Mouse (Mus musculus) midbrain, embryonic 14.5 days (tissue): ENCODE results near the gene D430041D05Rik. TPM values are rescaled to one million over a fixed set of nuclear protein-coding genes. Genes with fewer than 3 reads are reported as not detected.
A peak's percentile ranks its signal among the peaks of the same experiment; 100 is the strongest.

Experiments
- ATAC-seq: fragments of 200-750 bp; cut with Nextera tagmentation; 2 replicates; pipeline ENCODE4 v1.8.0; 2017; ENCODE audit warnings: moderate number of reproducible peaks, moderate library complexity; ENCODE audit not compliant: low FRiP score, low TSS enrichment
- DNase-seq: peaks from one replicate; pipeline ENCODE4 v3.0.0-alpha.2; 2015
- H3K27ac ChIP-seq: fragments of 300-500 bp; sonication (generic); replicated peaks from 2 replicates; pipeline ENCODE4 v1.5.1; 2014; ENCODE audit warnings: mild to moderate bottlenecking, low read depth, low read length, moderate library complexity
- H3K27me3 ChIP-seq: fragments of 300-500 bp; sonication (generic); 2 replicates; pipeline ENCODE4 v1.6.1; 2014; ENCODE audit warnings: low read length, control low read depth, mixed read lengths; ENCODE audit not compliant: control insufficient read depth, insufficient read depth
- H3K36me3 ChIP-seq: fragments of 300-500 bp; sonication (generic); 2 replicates; pipeline ENCODE4 v1.6.1; 2014; ENCODE audit warnings: low read length, control low read depth; ENCODE audit not compliant: control insufficient read depth, insufficient read depth
- H3K4me1 ChIP-seq: fragments of 300-500 bp; sonication (generic); 2 replicates; pipeline ENCODE4 v1.6.1; 2014; ENCODE audit warnings: mild to moderate bottlenecking, antibody characterized with exemption, low read length, control low read depth; ENCODE audit not compliant: control insufficient read depth, insufficient read depth
- H3K4me2 ChIP-seq: fragments of 300-500 bp; sonication (generic); 2 replicates; pipeline ENCODE4 v1.6.1; 2014; ENCODE audit warnings: mild to moderate bottlenecking, low read length, moderate library complexity
- H3K4me3 ChIP-seq: fragments of 300-500 bp; sonication (generic); replicated peaks from 2 replicates; pipeline ENCODE4 v1.5.1; 2014; ENCODE audit warnings: low read depth, low read length
- H3K9ac ChIP-seq: fragments of 300-500 bp; sonication (generic); replicated peaks from 2 replicates; pipeline ENCODE4 v1.6.1; 2014; ENCODE audit warnings: mild to moderate bottlenecking, low read length, moderate library complexity
- H3K9me3 ChIP-seq: fragments of 300-500 bp; sonication (generic); 2 replicates; pipeline ENCODE4 v1.6.1; 2016; ENCODE audit warnings: low read length, control low read depth, mixed read lengths; ENCODE audit not compliant: control insufficient read depth
- WGBS: fragments of 180-500 bp; shearing (Covaris S2); extraction: QIAGEN DNeasy Blood & Tissue Kit; methylation state at CpG from one replicate; pipeline ENCODE4 v1.1.7; 2014; 5-methylcytosine and 5-hydroxymethylcytosine counted together
- polyA plus RNA-seq: library from polyadenylated mRNA; unstranded; fragments of >200 nt; fragmentation: Nextera tagmentation; extraction: Ambion mirVana; gene quantifications from 2 replicates; pipeline ENCODE4 v1.2.1, GENCODE M21; 2014

D430041D05Rik gene
- polyA plus RNA-seq, 1 experiment from 2014 or later = 12.0 TPM

DNA sequence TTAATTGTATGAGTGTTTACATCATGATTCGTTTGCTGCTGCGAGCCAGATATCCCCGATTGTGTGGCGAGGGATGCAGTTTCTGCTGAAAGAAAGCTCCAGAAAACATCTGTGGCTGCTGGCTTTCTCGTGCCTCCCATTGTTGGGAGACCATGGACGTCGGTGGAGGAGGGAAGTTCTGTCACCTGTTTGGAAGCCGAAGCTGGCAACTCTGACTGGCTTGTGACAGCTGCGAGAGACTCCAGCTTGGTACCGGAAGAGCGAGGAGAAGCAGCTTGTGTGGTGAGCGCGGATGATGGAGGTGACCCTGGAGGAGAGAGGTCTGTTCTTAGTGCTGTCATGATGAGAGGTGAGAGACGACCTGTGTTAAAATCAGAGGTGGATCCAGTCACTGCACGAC lies 154.2 kb downstream of the D430041D05Rik start:
- no peak overlapping the region for H3K27ac ChIP-seq
- no peak for DNase-seq
- no peaks in the 10 kb centered on the region for H3K27me3 ChIP-seq
- no peaks in the 10 kb centered on the region for H3K36me3 ChIP-seq
- no peak overlapping the region for H3K9ac ChIP-seq
- H3K9me3 ChIP-seq = no peaks in the 10 kb centered on the region
- H3K4me3 ChIP-seq = no peak overlapping the region
- WGBS = 85% methylated on average over 15 of the region's 15 CpGs
- no peak overlapping the region for H3K4me2 ChIP-seq
- no peaks in the 10 kb centered on the region for H3K4me1 ChIP-seq
- ATAC-seq = no peak

DNA sequence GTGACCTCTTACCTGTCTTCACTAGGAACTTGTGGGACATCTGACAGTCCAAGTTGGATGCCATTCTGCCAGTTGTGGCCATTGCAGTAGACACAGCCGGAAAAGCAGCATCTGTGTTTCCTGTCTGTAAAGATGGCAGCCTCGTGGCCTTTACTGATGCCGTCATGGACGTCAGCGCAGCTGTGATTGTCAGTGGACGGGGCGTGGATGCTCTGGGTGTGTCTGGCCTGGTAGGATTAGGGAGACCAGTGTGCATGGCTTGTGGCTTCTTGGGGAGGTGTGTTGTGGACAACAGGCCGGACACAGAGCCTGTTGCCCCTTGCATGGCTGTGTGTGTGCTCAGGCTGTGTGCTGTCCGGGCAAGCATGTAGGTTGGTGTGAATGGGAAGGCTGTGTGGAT lies 155.9 kb downstream of the D430041D05Rik start:
- no peak for ATAC-seq

DNA sequence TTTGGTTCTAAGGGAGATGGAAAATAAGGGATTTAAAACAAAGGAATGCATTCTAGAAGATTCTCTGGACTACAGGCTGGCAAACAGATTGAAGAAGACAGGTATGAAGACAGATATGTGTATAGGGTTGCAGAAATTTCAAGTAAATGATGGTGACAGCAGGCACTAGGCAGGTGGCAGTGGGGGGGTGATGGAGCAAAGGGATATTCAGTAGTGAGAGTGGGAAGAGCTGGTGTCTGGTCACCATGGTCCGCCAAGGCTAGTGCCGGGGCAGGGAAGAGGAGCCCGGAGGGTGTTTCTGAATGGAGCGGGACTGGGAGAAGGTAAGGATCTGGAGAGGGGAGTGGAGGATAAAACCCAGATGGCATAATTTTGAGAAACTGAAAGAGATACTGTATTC lies 157.5 kb downstream of the D430041D05Rik start:
- no peaks in the 10 kb centered on the region for H3K4me1 ChIP-seq
- H3K36me3 ChIP-seq = no peaks in the 10 kb centered on the region
- 95% methylated on average over 4 of the region's 4 CpGs for WGBS
- DNase-seq = no peak
- no peak overlapping the region for H3K27ac ChIP-seq
- no peaks in the 10 kb centered on the region for H3K9me3 ChIP-seq
- no peak for ATAC-seq
- no peak overlapping the region for H3K4me3 ChIP-seq
- H3K27me3 ChIP-seq = no peaks in the 10 kb centered on the region
- no peak overlapping the region for H3K4me2 ChIP-seq
- H3K9ac ChIP-seq = no peak overlapping the region

More for the DNA sequence above, 155.9 kb downstream of the D430041D05Rik start:
- Histone ChIP-seq H3K4me3 (no peak overlapping the region), H3K4me1 (no peaks in the 10 kb centered on the region), H3K36me3 (no peaks in the 10 kb centered on the region), H3K9me3 (no peaks in the 10 kb centered on the region), H3K9ac (no peak overlapping the region), H3K27ac (no peak overlapping the region), H3K27me3 (no peaks in the 10 kb centered on the region), H3K4me2 (no peak overlapping the region)
- no peak for DNase-seq
- 91% methylated on average over 9 of the region's 9 CpGs for WGBS

DNA sequence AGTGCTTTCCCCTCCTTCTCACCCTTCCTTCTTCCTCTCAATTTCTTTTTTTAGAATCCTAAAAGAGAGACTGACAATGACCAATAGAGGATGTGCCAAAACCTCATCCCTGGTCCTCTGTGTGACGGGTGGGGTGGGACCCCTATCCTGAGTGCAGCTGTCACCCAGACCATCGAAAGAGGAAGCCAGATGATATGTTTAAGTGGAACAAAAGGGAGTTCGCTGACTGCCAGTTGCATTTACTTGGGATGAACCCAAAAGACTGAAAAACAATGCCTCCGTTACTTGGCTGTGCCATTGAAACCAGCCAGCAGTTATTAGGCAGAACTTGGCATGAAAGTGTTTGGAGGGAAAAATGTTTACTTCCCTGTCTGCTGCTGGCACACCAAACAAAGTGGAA lies 159.2 kb downstream of the D430041D05Rik start:
- DNase-seq (peak; percentile 24), ATAC-seq (no peak)
- Histone ChIP-seq H3K9me3 (no peaks in the 10 kb centered on the region), H3K4me2 (no peak overlapping the region), H3K27me3 (no peaks in the 10 kb centered on the region), H3K36me3 (no peaks in the 10 kb centered on the region), H3K4me1 (no peaks in the 10 kb centered on the region), H3K27ac (no peak overlapping the region), H3K9ac (no peak overlapping the region), H3K4me3 (no peak overlapping the region)
- WGBS = 53% methylated on average over 4 of the region's 4 CpGs

GRCm38 (mm10) chr2:104249856-104250255 lies 161.0 kb downstream of the D430041D05Rik start:
- WGBS = 75% methylated on average over 2 of the region's 2 CpGs
- no peak overlapping the region for H3K9ac ChIP-seq
- H3K4me2 ChIP-seq = no peak overlapping the region
- no peaks in the 10 kb centered on the region for H3K4me1 ChIP-seq
- ATAC-seq (no peak), DNase-seq (no peak)
- no peaks in the 10 kb centered on the region for H3K27me3 ChIP-seq
- H3K36me3 ChIP-seq = no peaks in the 10 kb centered on the region
- H3K4me3 ChIP-seq = no peak overlapping the region
- no peaks in the 10 kb centered on the region for H3K9me3 ChIP-seq
- H3K27ac ChIP-seq = no peak overlapping the region

- Histone ChIP-seq H3K4me1 (no peaks in the 10 kb centered on the region), H3K4me3 (no peak overlapping the region), H3K36me3 (no peaks in the 10 kb centered on the region), H3K27ac (no peak overlapping the region), H3K9me3 (no peaks in the 10 kb centered on the region), H3K4me2 (no peak overlapping the region), H3K9ac (no peak overlapping the region), H3K27me3 (no peaks in the 10 kb centered on the region)
- DNase-seq (no peak), ATAC-seq (no peak)
- 72% methylated on average over 4 of the region's 4 CpGs for WGBS
These were observed 164.0 kb downstream of the D430041D05Rik start for GRCm38 (mm10) chr2:104246851-104247250.

DNA sequence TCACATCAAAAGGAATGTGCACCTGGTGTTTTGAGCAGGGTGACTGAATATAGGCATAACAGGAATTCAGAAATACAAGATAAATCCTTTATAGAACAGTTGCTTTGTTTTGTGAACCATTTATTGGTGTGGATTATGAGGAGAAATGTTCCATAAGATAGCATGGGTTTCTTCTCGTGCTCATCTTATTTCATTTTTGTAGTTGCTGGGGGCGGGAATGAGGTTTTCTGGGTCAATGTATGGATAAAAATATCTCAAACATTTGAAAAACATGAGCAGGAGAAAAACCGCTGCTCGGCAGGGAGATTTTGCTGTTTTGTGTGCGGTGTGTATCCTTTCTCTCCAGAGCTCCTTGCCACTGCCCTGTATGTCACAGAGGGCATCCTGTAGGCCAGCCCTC lies 168.8 kb downstream of the D430041D05Rik start:
- H3K9ac ChIP-seq = no peak overlapping the region
- no peaks in the 10 kb centered on the region for H3K36me3 ChIP-seq
- ATAC-seq (no peak), DNase-seq (no peak)
- H3K27ac ChIP-seq = no peak overlapping the region
- no peak overlapping the region for H3K4me2 ChIP-seq
- no peaks in the 10 kb centered on the region for H3K4me1 ChIP-seq
- no peaks in the 10 kb centered on the region for H3K9me3 ChIP-seq
- no peak overlapping the region for H3K4me3 ChIP-seq
- WGBS = 95% methylated on average over 5 of the region's 5 CpGs
- H3K27me3 ChIP-seq = no peaks in the 10 kb centered on the region

DNA sequence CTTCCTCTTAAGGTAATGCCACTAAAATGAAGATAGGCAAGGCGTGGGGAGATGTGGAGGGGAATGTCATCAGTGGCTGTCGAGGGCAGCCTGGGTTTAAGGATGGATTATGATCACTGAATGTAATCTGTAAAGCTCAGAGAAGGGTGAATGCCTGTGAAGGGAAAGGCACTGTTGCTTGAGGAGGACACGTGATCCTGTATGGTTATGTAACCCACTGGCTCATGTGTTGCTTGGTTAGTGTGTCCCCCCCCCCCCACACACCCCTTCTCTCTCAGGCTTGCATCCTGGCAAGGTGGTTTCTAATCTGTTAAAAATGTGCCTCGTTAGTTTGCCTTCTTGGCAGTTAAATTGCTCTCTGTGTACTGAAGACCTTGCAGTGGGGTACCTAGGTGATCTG lies 173.7 kb downstream of the D430041D05Rik start:
- no peak overlapping the region for H3K9ac ChIP-seq
- no peaks in the 10 kb centered on the region for H3K36me3 ChIP-seq
- WGBS = 81% methylated on average over 4 of the region's 4 CpGs
- no peaks in the 10 kb centered on the region for H3K4me1 ChIP-seq
- no peak overlapping the region for H3K4me3 ChIP-seq
- no peaks in the 10 kb centered on the region for H3K9me3 ChIP-seq
- H3K27me3 ChIP-seq = no peaks in the 10 kb centered on the region
- H3K4me2 ChIP-seq = no peak overlapping the region
- DNase-seq (no peak), ATAC-seq (no peak)
- no peak overlapping the region for H3K27ac ChIP-seq

GRCm38 (mm10) chr2:104230444-104230843 lies 180.4 kb downstream of the D430041D05Rik start:
- no peak for ATAC-seq
- DNase-seq = no peak

More at GRCm38 (mm10) chr2:104230444-104230843, 180.4 kb downstream of the D430041D05Rik start:
- no peaks in the 10 kb centered on the region for H3K9me3 ChIP-seq
- no peak overlapping the region for H3K27ac ChIP-seq
- no peaks in the 10 kb centered on the region for H3K36me3 ChIP-seq
- no peaks in the 10 kb centered on the region for H3K4me1 ChIP-seq
- no peak overlapping the region for H3K4me2 ChIP-seq
- H3K4me3 ChIP-seq = no peak overlapping the region
- no peaks in the 10 kb centered on the region for H3K27me3 ChIP-seq
- 83% methylated on average over 2 of the region's 2 CpGs for WGBS
- no peak overlapping the region for H3K9ac ChIP-seq
